Mouse (Mus musculus) lung, postnatal 0 days (tissue): ENCODE measurements at regions not wholly inside any gene's neighbourhood (a gene's known extent, or its start where the extent isn't known, plus 50 kb on each side); places are given as distances from the start of the nearest gene placed in this dataset.

Experiments
- CTCF ChIP-seq: IDR thresholded peaks from 2 replicates; pipeline ENCODE4 v1.5.1; 2016; ENCODE audit warnings: antibody characterized with exemption, mild to moderate bottlenecking
- EP300 ChIP-seq: IDR thresholded peaks from 2 replicates; pipeline ENCODE4 v1.6.1; 2016; ENCODE audit warnings: antibody characterized with exemption, mild to moderate bottlenecking, control low read depth

- no peak for TF ChIP-seq CTCF
- TF ChIP-seq EP300: no peak
These were observed 108.6 kb downstream of the Diras2 start for GRCm38 (mm10) chr13:52422456-52422855.
